Mouse (Mus musculus) gastrocnemius, adult 18-20 months (tissue): ENCODE results near the gene Sec22c. TPM values are rescaled to one million over a fixed set of nuclear protein-coding genes. Genes with fewer than 3 reads are reported as not detected.

ENCODE experiments used
- DNase-seq: peaks from one replicate; pipeline ENCODE4 v3.0.0; 2021; ENCODE audit warnings: low spot score
- long read RNA-seq, 2 experiments: library from polyadenylated mRNA; stranded (forward); transcript quantifications; one replicate each; pipeline ENCODE4 v2.0.0; 2021
- total RNA-seq, 2 experiments: library from RNA; stranded (reverse); gene quantifications; 2 replicates each; pipeline ENCODE4 v1.2.3; 2021

Gene Sec22c
- 1 to 10 TPM; 5.4 to 5.5 TPM for total RNA-seq
- long read RNA-seq, experiment 1, partial matches to known transcripts = 0 of 2 reads
- long read RNA-seq, experiment 1, other reads (novel, unspliced or antisense) = 1 of 2 reads
- long read RNA-seq, experiment 2 = 0 reads

DNA sequence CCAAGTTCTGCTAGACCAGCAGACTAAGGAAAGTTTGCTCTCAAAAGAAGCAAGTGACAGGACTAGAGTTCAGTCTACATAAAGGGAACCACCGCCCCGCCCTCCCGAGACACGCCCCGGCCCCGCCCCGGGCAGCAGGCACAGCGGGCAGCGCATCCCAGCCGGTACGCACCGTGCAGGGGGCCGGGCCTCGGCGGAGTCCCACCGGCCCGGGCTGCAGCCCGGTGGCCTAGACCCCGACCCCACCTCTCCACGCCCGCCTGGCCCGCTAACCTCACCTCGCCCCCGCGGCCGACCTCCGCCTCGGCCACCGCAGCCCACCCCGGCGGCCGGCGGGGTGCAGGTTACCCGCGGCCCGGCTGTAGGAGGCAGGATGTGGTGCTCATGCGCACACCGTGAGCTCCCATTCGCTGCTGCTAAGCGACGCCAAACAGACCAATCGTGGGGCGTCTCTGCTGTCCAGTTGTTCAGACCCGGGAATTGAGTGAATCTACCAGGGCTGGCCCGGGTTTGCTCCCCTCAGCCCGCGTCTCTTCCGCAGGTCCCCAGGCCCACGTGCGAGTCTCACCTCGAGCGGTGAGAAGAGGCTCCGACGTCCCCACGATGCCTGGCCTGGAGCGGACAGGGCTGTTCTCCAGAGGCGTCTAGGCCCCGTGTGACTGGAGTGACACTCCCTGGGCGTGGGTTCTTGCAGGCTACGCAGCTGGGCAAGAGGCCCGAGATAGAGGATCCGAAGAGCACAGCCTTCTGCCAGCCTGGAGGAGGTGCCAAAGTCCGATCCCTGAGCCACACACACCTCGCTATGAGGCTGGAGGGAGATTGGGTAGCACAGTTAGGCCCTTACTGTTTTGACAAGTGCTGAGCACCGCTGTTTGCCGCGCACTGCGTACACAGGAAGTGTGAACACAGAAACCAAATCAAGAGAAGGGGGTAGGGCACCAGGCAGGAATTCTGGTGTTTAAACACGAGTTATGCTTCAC is at the start of gene Sec22c:
Sec22c (minus strand) TSS at position 845 of the 980 bp plus-strand sequence.
- DNase-seq = peak; percentile 92

DNA sequence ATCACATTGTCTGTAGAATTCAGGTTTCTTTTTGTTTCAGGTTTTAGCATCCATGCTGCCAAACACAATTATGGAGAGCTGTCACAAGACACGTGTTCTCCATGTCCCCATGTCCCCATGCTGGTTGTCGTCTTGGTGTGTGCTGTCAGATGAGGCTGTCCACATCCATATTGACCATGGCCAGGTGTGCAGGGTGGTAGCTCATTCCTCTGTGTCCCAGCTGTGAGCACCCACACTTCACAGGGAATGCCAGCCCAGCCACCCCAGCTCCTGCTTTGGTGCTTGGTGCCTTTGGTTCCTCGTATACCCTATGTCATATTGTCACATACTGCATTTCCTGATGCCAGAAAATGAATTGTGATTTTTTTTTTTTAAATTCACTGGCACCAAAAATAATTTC is 49.3 kb upstream of the Sec22c start:
- DNase-seq = no peak

DNA sequence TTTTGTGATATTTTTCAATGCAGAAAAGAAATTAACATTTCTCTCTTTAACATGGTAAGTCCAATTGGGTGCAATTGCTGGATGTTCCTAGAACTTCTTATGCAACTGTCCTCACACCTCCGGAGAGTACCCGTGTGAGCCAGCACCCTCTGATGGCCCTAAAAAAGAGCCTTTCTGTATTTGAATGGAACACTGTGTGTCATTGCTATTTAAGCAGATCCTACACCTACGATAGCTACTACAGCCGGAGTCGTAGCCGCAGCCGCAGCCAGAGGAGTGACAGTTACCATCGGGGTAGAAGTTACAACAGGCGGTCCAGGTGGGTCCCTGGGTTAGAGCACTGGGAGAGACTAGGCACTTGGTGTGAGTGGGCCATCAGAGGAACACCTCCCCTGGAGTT is 47.5 kb upstream of the Sec22c start:
- no peak for DNase-seq

DNA sequence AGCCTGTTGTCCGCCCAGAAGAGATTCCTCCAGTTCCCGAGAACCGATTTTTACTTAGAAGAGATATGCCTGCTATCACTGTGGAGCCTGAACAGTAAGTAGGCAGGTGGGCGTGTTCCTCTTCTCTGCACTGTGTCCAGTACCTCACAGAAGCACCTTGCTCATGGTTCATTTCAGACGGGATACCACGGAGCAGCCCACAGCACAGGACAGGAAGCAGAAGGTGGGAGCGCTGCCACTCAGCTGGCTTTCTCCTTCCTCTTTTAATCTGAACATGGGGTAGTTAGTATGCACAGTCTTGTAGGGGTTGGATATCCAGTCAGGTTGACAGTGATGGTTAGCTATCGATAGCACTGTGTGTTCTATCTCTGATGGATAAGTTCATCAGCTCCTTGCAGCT is 38.8 kb upstream of the Sec22c start:
- no peak for DNase-seq

DNA sequence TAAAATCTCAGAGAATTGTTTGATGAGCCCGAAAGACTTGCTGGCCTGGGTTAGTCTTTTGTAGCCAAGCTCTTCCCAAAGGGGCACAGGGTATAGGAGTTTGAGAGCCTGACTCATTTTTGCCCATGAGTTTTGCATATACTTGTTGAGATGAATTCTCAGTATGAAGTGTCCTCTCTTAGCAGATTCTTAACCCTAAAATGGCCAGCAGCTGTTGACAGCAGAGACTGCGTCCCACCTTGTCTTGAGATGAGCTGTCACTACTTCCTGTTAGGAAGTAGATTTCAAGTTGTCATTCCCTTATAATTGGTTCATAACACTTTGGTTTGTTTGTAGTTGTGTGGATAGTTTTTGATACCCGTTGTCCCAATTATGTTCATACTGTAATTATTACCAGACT is 35.9 kb upstream of the Sec22c start:
- DNase-seq = no peak

DNA sequence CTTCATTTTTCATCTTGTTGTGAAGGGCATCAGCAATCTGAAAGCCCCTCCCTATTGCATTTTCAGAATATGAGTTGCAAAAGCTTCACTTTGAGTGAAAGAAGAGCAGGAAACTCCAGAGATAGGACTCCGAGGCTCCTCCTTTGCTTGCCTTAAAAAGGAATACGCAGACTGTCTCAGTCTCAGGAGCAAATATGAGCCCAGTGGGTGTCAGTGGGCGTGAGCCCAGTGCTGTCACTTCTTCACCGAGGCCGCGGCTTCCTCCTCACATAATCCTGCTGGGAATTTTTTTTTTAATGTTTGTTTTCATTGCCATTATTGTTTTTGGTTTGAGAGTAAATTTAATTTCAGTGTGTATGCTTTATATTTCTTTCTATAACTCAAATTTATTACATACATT is 35.2 kb upstream of the Sec22c start:
- DNase-seq = no peak

DNA sequence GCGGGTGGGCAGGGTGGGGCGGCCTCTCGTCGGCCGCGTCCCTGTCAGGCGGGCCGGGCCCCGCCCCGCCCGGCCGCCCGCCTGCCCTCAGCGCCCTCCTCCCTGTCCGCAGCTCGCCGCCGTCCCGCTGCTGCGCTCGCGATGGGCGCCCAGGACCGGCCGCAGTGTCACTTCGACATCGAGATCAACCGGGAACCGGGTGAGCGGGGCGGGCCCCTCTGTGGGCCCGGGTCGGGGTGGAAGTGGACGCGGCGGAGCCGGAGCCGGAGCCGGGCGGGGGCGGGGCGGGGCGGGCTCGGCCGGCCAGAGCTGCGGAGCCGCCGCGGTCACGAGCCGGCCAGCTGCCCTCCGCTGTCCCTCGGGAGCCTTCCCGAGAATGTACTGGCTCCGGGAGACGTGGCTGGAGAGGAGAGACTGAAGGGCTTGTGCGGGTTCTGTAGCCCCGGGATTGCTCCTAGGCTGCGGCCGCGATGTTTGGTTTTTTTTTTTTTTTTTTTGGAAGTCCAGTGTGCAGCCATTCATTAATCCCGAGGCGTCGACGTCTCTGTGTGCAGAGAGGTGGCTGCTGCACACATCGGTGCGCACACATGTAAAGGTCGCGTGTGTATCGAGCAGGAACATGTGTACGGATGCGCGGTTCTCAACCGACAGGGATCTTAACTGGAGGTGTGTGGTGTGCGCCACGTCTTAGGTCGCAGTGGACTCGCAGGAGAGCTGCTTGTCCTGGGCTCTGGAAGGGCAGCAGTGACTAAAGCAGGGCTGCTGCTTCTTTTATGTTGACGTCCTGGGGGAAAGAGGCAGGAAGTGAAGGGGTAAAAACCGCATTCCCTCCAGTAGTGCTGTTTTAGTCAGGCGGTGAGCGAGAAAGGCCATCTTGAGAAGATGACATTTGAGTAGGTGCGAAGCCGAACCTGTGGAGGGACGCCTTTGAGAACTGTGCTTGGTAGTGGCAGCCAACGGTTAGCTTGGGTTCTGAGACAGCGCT is 14.3 kb upstream of the Sec22c start:
- DNase-seq = peak; percentile 56

DNA sequence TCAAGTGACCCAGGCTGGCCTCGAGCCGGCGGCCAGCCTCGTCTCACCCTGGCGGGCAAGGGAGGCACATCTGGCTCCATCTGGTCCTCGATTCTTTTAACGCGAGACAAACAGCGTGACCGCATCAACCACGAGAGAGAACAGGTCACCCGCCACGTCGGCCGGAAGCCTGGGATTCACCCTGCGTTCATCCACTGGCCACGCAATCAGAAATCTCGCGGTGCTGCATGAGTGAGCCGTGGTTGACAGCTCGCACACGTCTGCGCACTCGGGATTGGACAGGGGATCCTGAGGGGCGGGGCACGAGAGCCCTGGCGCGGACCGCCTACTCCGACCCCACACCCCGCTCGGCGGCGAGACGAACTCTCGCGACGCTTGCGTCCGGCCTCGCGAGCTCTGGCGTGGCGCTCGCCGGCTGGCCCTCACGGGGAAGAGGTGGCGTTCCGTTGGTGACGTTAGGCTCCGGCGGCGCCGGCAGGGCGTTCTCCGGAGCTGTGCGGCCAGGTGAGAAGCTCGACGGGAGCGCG is 13.6 kb upstream of the Sec22c start, which contains the start of gene Nktr:
Nktr (plus strand) TSS at position 378 of the 527 bp plus-strand sequence.
- peak; percentile 98 for DNase-seq

DNA sequence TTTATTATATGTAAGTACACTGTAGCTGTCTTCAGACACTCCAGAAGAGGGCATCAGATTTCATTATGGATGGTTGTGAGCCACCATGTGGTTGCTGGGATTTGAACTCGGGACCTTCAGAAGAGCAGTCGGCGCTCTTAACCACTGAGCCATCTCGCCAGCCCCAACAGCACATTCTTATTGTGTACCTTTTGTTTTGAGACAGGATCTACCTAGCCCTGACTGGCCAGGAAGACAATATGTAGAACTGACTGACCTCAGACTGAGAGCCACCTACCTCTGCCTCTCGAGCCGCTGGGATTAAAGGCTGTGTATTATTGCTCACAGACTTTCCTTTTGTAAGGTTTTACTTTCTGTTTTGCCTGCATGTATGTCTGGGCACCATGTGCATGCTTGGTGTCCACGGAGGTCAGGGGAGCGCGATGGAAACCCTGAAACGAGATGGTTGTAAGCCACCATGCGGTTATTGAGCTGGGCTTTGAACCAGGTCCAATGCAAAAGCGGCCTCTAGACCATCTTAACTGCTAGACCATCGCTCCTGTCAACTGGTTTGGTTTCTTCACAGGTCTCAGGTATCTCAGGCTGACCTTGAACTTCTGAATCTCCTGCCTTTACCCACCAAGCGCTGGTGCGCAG is 12.9 kb upstream of the Sec22c start:
- no peak for DNase-seq

DNA sequence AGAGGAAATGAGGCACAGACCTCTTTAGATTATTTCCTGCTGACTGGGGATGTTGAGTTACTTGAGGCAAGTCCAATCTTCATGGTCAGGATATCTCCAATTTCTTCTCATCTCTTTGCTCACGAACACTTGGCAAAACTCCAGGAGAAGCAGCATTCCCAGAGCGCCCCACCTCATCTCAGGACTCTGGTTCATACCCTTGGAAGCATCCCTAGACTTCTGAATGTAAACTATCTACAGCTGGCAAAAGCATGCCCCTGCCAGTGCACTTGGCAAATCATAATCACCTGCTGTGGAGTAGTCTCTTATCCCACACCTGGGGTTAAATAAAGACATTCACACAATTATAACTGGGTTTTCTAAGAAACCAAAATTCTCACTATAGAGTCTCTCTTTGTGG is 11.8 kb upstream of the Sec22c start:
- DNase-seq = no peak

DNA sequence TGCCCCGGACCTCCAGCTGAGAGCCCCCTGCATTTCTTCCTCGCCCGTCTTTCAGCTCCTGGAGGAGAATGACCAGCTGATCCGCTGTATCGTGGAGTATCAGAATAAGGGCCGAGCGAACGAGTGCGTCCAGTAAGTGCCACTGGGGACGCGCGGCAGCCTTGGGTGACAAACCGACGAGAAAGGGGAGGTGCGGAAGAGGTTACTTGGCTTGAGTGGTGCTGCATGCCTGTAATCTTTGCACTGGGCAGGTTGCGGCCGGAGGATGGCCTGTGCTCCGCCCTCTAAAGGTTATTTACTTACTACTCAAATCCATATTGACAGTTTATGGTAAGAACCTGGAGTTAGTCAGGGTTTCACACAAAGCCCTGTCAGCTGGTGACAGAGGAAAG is 5.3 kb upstream of the Sec22c start:
- no peak for DNase-seq

DNA sequence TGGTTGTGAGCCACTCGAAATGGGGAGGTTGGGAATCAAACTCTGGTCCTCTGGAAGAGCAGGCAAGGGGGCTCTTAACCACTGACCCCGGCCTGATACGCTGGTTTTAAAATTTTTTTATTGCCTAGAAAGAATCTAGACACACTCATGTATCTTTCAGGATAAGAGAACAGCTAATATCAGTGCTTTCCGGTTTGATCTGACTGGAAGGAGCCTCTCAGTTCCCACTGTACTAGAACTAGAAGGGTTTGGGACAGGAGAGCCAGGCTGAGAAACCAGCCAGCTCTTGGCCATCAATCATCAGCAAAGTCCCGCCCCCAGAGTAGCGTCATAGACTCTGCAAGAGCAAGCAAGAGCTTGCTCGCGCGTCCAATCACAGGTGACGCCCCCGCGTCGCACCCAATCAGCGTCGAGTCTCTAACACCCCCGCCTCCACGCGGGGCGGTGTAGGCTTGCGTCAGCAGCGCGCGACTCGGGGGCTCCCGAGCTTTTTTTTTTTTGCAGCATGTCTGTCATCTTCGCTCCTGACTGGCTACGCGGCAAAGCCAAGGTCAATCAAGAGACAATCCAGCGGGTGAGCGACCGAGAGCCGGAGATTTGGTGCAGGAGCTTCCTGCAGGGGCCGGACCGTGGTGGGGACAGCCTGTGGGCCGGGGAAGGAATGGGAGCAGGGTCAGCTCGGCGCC is 4.8 kb upstream of the Sec22c start, which contains the start of gene Ss18l2:
Ss18l2 (plus strand) TSS at position 432 of the 686 bp plus-strand sequence.
- DNase-seq = peak; percentile 99

DNA sequence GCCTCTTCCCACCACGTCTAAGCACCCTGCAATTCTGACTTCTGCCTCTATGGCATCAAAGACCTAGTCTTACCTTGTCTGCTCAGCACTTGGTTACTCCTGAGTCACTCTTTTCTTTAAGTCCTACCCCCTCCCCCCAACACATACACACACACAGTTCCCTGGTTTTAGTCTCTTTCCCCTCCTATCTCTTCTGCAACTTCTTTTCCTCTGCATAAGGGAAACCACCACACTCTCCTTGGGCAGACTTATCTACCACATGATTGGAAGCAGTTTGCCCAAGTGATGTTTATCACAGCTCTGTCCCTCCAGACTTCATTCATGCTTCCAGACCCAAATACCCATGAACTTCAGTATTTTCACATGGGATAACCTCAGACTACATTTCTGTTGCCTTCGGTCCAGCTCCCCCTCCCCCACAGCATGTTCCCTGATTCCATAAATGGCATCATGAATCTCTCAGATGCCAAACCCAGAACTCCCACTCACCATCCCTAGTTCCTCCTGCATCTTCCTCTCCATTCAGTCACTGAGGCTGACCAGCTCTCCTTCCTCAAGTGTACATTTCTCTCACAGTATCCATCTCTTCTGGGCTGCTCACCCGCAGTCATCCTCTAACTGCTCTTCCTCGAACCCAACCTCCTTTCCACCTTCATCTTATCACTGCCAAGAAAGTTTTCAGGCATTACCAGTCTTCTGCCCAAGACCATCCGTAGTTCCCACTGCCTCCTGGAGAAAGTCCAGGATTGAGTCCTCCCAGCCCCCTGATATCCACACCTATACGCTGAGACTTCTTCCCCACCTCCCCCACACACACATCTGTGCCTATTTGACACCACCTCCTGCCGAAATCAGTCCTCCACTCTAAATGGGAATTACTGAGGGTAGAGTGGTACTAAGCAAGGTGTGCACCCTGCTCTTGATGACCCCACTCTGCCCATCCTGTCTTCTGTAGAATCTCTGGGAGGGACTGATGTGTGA is 3.5 kb upstream of the Sec22c start:
- DNase-seq = no peak

DNA sequence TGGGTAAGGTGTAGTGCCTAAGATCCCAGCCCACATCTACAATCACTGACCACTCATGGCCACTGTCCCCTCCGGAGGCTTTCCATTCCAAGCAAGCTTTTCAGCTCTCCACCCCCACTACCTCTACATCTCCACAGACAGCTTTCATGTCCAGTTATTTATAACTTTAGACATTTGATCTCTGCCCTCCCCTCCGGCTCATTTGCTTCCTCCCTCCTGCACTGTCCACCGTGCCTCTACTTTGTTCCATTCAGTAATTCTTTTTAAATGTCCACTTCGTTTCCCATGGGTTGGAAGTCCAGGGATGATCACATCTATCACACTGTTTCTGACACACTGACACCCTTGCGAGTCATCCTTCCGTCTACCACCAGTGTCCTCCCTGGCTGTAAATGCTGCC is 2.5 kb upstream of the Sec22c start:
- DNase-seq = no peak

DNA sequence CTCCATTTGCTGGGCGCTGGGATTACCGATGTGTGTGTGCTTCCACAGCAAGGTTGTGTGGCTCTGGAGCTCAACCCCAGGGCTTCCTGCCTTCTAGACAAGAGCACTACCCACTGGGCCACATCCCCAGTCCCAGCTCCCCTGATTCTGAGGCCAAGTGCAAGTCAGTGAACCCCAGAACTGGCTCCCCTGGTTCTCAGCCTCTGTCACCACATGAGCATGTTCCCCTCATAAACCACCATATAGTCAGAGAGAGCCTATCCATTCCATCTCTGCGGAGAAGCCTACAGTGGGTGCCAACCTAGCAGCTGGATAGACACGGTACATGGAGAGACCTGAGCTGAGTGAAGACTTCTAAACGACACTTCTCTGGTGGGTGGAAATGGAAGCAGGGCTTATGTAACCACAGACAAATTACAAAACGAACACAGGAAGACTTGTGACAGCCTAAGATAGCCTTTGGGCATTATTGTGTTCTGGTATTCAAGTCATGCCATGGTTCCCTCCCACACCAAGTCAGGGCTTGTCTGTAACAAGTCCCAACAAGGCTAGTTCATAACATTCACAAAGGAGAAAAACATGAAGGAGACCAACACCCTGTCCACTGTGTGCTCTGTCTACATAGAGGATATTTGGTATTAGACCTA is 862 bp upstream of the Sec22c start:
- DNase-seq = no peak

DNA sequence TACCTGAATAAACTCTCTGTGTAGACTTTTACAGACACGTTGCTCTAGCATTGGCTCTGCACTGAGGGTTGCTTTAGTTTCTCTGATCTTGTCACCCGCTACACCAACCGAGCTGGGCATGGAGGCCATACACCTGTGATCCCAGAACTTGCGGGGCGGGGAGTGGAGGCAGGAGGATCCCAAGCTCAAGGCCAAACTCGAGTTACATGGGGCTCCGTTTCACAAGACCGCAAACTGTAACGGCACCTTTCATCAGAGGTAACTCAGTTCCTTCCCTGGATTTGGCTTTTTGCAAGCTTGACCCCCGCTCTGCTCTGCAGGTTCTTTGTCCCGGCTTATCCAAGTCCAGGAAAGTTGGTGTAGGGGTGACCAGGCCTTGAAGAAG is 1.0 kb downstream of the Sec22c start:
- DNase-seq = no peak

DNA sequence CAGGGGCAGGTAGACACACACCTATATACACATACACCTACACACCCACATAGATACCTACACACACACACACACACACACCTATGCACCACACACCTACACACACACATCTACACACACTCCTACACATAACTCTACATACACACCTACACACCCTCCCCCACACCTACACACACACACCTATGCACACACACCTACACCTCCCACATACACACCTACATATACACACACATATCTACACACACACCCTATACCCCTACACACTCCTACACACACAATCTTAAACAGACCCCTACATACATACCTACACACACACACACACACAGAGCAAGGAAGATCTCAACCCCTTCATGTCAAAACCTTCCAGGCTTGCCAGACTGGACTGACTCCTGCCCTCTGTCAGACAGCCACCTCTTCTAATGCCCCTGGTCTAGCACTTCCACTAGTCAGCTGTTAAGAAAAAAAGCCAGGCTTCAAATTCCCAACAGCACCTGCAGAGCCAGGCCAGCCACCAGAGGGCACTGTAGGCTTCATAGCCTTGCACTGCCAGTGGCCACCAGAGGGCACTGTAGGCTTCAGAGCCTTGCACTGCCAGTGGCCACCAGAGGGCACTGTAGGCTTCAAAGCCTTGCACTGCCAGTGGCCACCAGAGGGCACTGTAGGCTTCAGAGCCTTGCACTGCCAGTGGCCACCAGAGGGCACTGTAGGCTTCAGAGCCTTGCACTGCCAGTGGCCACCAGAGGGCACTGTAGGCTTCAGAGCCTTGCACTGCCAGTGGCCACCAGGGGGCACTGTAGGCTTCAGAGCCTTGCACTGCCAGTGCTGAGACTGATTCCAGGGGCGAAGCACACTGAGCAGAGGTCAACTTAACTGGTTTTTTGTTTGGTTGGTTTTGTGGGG is 7.9 kb downstream of the Sec22c start:
- DNase-seq = peak; percentile 63

DNA sequence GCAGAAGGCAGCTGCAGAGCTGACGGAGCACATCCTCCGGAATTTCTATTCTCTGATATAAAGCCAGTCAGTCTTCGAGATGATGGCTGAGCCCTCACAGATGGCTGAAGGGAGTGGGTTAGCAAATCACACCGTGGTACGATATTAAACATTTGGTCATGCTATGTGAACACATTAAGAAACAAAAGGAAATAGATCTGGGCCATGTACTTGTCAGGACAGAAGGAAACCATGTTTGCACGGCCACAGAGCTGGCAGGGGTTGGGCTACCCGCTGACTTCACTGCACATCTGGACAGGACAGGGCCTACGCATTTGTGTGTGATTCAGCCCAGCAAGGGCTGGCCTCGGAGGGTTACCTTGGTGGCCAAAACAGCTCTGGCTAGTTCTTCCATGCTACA is 8.7 kb downstream of the Sec22c start:
- no peak for DNase-seq
